Mouse (Mus musculus) kidney, postnatal 0 days (tissue): ENCODE data around the gene Scamp1. TPM values are rescaled to one million over a fixed set of nuclear protein-coding genes. Genes with fewer than 3 reads are reported as not detected.
A peak's percentile ranks its signal among the peaks of the same experiment; 100 is the strongest.

ENCODE experiments used
- ATAC-seq: fragments of 200-750 bp; cut with Nextera tagmentation; replicated peaks from 2 replicates; pipeline ENCODE4 v1.8.0; 2017; ENCODE audit warnings: low read depth, moderate number of reproducible peaks, moderate TSS enrichment, moderate library complexity; ENCODE audit not compliant: low FRiP score
- DNase-seq: peaks from one replicate; pipeline ENCODE4 v3.0.0-alpha.2; 2016; ENCODE audit warnings: low spot score
- H3K27ac ChIP-seq: fragments of 300-500 bp; sonication (generic); 2 replicates; pipeline ENCODE4 v1.5.1; 2014; ENCODE audit warnings: mild to moderate bottlenecking
- H3K27me3 ChIP-seq: fragments of 300-500 bp; sonication (generic); 2 replicates; pipeline ENCODE4 v1.6.1; 2014; ENCODE audit warnings: low read length, mixed read lengths; ENCODE audit not compliant: insufficient read depth
- H3K36me3 ChIP-seq: fragments of 300-500 bp; sonication (generic); 2 replicates; pipeline ENCODE4 v1.6.1; 2014; ENCODE audit warnings: low read length, mixed read lengths; ENCODE audit not compliant: insufficient read depth
- H3K4me1 ChIP-seq: fragments of 300-500 bp; sonication (generic); replicated peaks from 2 replicates; pipeline ENCODE4 v1.6.1; 2014; ENCODE audit warnings: antibody characterized with exemption, low read length, mixed read lengths; ENCODE audit not compliant: insufficient read depth
- H3K4me2 ChIP-seq: fragments of 300-500 bp; sonication (generic); 2 replicates; pipeline ENCODE4 v1.6.1; 2014; ENCODE audit warnings: mild to moderate bottlenecking, low read length, moderate library complexity, mixed read lengths
- H3K4me3 ChIP-seq: fragments of 300-500 bp; sonication (generic); replicated peaks from 2 replicates; pipeline ENCODE4 v1.5.1; 2014; ENCODE audit warnings: low read depth, low read length
- H3K9ac ChIP-seq: fragments of 300-500 bp; sonication (generic); 2 replicates; pipeline ENCODE4 v1.6.1; 2014; ENCODE audit warnings: low read depth, low read length
- H3K9me3 ChIP-seq: fragments of 300-500 bp; sonication (generic); replicated peaks from 2 replicates; pipeline ENCODE4 v1.6.1; 2016; ENCODE audit warnings: low read length, inconsistent platforms, mixed read lengths
- CTCF ChIP-seq: IDR thresholded peaks from 2 replicates; pipeline ENCODE4 v1.5.1; 2016; ENCODE audit warnings: antibody characterized with exemption, low read depth, mild to moderate bottlenecking, moderate library complexity
- WGBS: fragments of 180-500 bp; shearing (Covaris S2); extraction: QIAGEN DNeasy Blood & Tissue Kit; methylation state at CpG from one replicate; pipeline ENCODE4 v1.1.7; 2014; 5-methylcytosine and 5-hydroxymethylcytosine counted together
- polyA plus RNA-seq: library from polyadenylated mRNA; unstranded; fragments of >200 nt; fragmentation: Nextera tagmentation; extraction: Ambion mirVana; gene quantifications from 2 replicates; pipeline ENCODE4 v1.2.1, GENCODE M21; 2015

Scamp1 gene
- polyA plus RNA-seq, 1 experiment from 2014 or later = 27.2 TPM

- no peaks in the 10 kb centered on the region for H3K9me3 ChIP-seq
- no peak overlapping the region for H3K27ac ChIP-seq
- H3K4me3 ChIP-seq = no peak overlapping the region
- TF ChIP-seq CTCF = no peak
- peaks cover 14% of the 10 kb centered on the region; the same call in 1 of the 2 replicates for H3K36me3 ChIP-seq
- 69% methylated on average over 10 of the region's 10 CpGs for WGBS
- no peak for ATAC-seq
- H3K4me1 ChIP-seq = 0 out of 2 replicates have a peak, but pooled peaks cover 3% of the 10 kb centered on the region
- no peak overlapping the region for H3K4me2 ChIP-seq
- DNase-seq = no peak
- no peak overlapping the region for H3K9ac ChIP-seq
- H3K27me3 ChIP-seq = no peaks in the 10 kb centered on the region
Measured at GRCm38 (mm10) chr13:94188200-94189086, 97.2 kb downstream of the Scamp1 start.

GRCm38 (mm10) chr13:94185631-94186030 lies 100.0 kb downstream of the Scamp1 start:
- Histone ChIP-seq H3K27me3 (no peaks in the 10 kb centered on the region), H3K27ac (no peak overlapping the region), H3K9ac (no peak overlapping the region), H3K9me3 (no peaks in the 10 kb centered on the region), H3K4me1 (0 out of 2 replicates have a peak, but pooled peaks cover 3% of the 10 kb centered on the region), H3K36me3 (0 out of 2 replicates have a peak, but pooled peaks cover 5% of the 10 kb centered on the region), H3K4me2 (no peak overlapping the region), H3K4me3 (no peak overlapping the region)
- 86% methylated on average over 5 of the region's 6 CpGs for WGBS
- TF ChIP-seq CTCF = no peak
- DNase-seq (no peak), ATAC-seq (no peak)

GRCm38 (mm10) chr13:94184726-94185456 lies 100.8 kb downstream of the Scamp1 start:
- Histone ChIP-seq H3K4me1 (0 out of 2 replicates have a peak, but pooled peaks cover 3% of the 10 kb centered on the region), H3K9ac (no peak overlapping the region), H3K27me3 (no peaks in the 10 kb centered on the region), H3K4me3 (no peak overlapping the region), H3K9me3 (no peaks in the 10 kb centered on the region), H3K4me2 (no peak overlapping the region), H3K36me3 (0 out of 2 replicates have a peak, but pooled peaks cover 5% of the 10 kb centered on the region), H3K27ac (no peak overlapping the region)
- WGBS = 87% methylated on average over 10 of the region's 10 CpGs
- no peak for TF ChIP-seq CTCF
- ATAC-seq (no peak), DNase-seq (no peak)

- ATAC-seq (no peak), DNase-seq (no peak)
- Histone ChIP-seq H3K9ac (no peak overlapping the region), H3K9me3 (no peaks in the 10 kb centered on the region), H3K4me1 (0 out of 2 replicates have a peak, but pooled peaks cover 3% of the 10 kb centered on the region), H3K4me3 (no peak overlapping the region), H3K27me3 (no peaks in the 10 kb centered on the region), H3K27ac (no peak overlapping the region), H3K36me3 (0 out of 2 replicates have a peak, but pooled peaks cover 5% of the 10 kb centered on the region), H3K4me2 (no peak overlapping the region)
- WGBS = 71% methylated on average over 8 of the region's 8 CpGs
- no peak for TF ChIP-seq CTCF
Measured at GRCm38 (mm10) chr13:94183372-94184021, 102.2 kb downstream of the Scamp1 start.

- no peak for TF ChIP-seq CTCF
- Histone ChIP-seq H3K36me3 (0 out of 2 replicates have a peak, but pooled peaks cover 5% of the 10 kb centered on the region), H3K4me2 (no peak overlapping the region), H3K9ac (no peak overlapping the region), H3K27ac (no peak overlapping the region), H3K4me1 (no peaks in the 10 kb centered on the region), H3K4me3 (no peak overlapping the region), H3K27me3 (no peaks in the 10 kb centered on the region), H3K9me3 (no peaks in the 10 kb centered on the region)
- peak; percentile 43; the same call in 1 of the 2 replicates for ATAC-seq
- WGBS = 75% methylated on average over 5 of the region's 5 CpGs
- no peak for DNase-seq
Measured at GRCm38 (mm10) chr13:94182026-94182425, 103.6 kb downstream of the Scamp1 start.
